Mouse (Mus musculus) CH12.LX (cell line): ENCODE data around the gene Rhoa. TPM values are rescaled to one million over a fixed set of nuclear protein-coding genes. Genes with fewer than 3 reads are reported as not detected.
"Not testable (repeated sequence)": the region's sequence is repeated elsewhere in the genome, so short reads cannot be mapped to it uniquely, and the experiment has no call there.

ENCODE experiments used
- DNase-seq: peaks from one replicate; pipeline ENCODE4 v3.0.0-alpha.2; 2013; ENCODE audit errors: extremely low read depth
- H3K27ac ChIP-seq: 2 replicates; pipeline ENCODE4 v1.5.1; 2012; ENCODE audit warnings: low read depth, mild to moderate bottlenecking, control low read depth, moderate library complexity; ENCODE audit not compliant: insufficient read depth
- H3K27me3 ChIP-seq: replicated peaks from 2 replicates; pipeline ENCODE3; 2012; ENCODE audit warnings: inconsistent platforms
- H3K36me3 ChIP-seq, 2 experiments: replicated peaks in 1 of 2; 2 replicates each; pipeline versions ENCODE3 to v1.6.1; 2012; ENCODE audit warnings: inconsistent platforms in 1 of 2, low read length in 1 of 2, mild to moderate bottlenecking in 1 of 2, mixed read lengths in 1 of 2, moderate library complexity in 1 of 2; ENCODE audit not compliant: control insufficient read depth in 1 of 2, insufficient read depth in 1 of 2
- H3K4me1 ChIP-seq, 2 experiments: 2 replicates each; pipeline ENCODE4 v1.6.1; 2012; ENCODE audit warnings: inconsistent platforms in 1 of 2, moderate library complexity in 1 of 2; ENCODE audit not compliant: insufficient read depth in 2 of 2, control insufficient read depth in 1 of 2
- H3K4me2 ChIP-seq: 2 replicates; pipeline ENCODE4 v1.6.1; 2012; ENCODE audit warnings: low read depth, mild to moderate bottlenecking, control low read depth; ENCODE audit not compliant: poor library complexity, insufficient read depth, severe bottlenecking
- H3K4me3 ChIP-seq, 3 experiments: fragments of 150-350 bp in 1 of 3; sonication (generic) in 1 of 3; replicated peaks in 1 of 3; 2 replicates each; pipeline versions ENCODE3 to v1.5.1; 2011 to 2012; ENCODE audit warnings: low read depth in 2 of 3, low read length in 2 of 3, mild to moderate bottlenecking in 2 of 3, moderate library complexity in 2 of 3, control low read depth in 1 of 3, improper control_type of control experiment in 1 of 3, inconsistent platforms in 1 of 3, mixed read lengths in 1 of 3; ENCODE audit not compliant: poor library complexity in 1 of 3
- H3K79me2 ChIP-seq: replicated peaks from 2 replicates; pipeline ENCODE4 v1.6.1; 2012; ENCODE audit warnings: mild to moderate bottlenecking, moderate library complexity; ENCODE audit not compliant: control insufficient read depth, poor library complexity, insufficient read depth, severe bottlenecking; ENCODE audit errors: extremely low read depth
- H3K9ac ChIP-seq: 2 replicates; pipeline ENCODE4 v1.6.1; 2012; ENCODE audit warnings: low read depth, mild to moderate bottlenecking, control low read depth, moderate library complexity; ENCODE audit not compliant: insufficient read depth
- H3K9me3 ChIP-seq: replicated peaks from 2 replicates; pipeline ENCODE3; 2012; ENCODE audit warnings: low read length, inconsistent platforms, mixed read lengths
- BHLHE40 ChIP-seq: IDR thresholded peaks from 2 replicates; pipeline ENCODE4 v1.6.1; 2011; ENCODE audit warnings: mild to moderate bottlenecking, low read depth, low read length, improper control_type of control experiment
- CHD2 ChIP-seq: IDR thresholded peaks from 2 replicates; pipeline ENCODE4 v1.6.1; 2011; ENCODE audit warnings: low read length, improper control_type of control experiment
- CTCF ChIP-seq, 2 experiments: IDR thresholded peaks in 1 of 2; conservative IDR thresholded peaks in 1 of 2; 2 replicates each; pipeline ENCODE4 v1.5.1; 2011 to 2012; ENCODE audit warnings: low read depth in 2 of 2, low read length in 2 of 2, improper control_type of control experiment in 1 of 2, inconsistent platforms in 1 of 2, mild to moderate bottlenecking in 1 of 2, moderate library complexity in 1 of 2
- ELF1 ChIP-seq: IDR thresholded peaks from 2 replicates; pipeline ENCODE4 v1.6.1; 2014; ENCODE audit warnings: low read depth, mild to moderate bottlenecking, inconsistent platforms, low read length, improper control_type of control experiment
- ETS1 ChIP-seq: conservative IDR thresholded peaks from 2 replicates; pipeline ENCODE4 v1.6.1; 2012; ENCODE audit warnings: low read depth, mild to moderate bottlenecking, inconsistent platforms, low read length, improper control_type of control experiment, moderate library complexity
- GABPA ChIP-seq: IDR thresholded peaks from 2 replicates; pipeline ENCODE4 v1.6.1; 2012; ENCODE audit warnings: low read depth, low read length, improper control_type of control experiment, inconsistent platforms; ENCODE audit not compliant: insufficient replicate concordance
- HCFC1 ChIP-seq: IDR thresholded peaks from 2 replicates; pipeline ENCODE4 v1.6.1; 2012; ENCODE audit warnings: low read depth, mild to moderate bottlenecking, inconsistent platforms, low read length, improper control_type of control experiment
- IRF4 ChIP-seq: IDR thresholded peaks from 2 replicates; pipeline ENCODE4 v1.6.1; 2014; ENCODE audit warnings: low read depth, mild to moderate bottlenecking, inconsistent platforms, low read length, improper control_type of control experiment
- JUND ChIP-seq: conservative IDR thresholded peaks from 2 replicates; pipeline ENCODE4 v1.6.1; 2011; ENCODE audit warnings: low read depth, low read length, improper control_type of control experiment
- KAT2A ChIP-seq: IDR thresholded peaks from 2 replicates; pipeline ENCODE4 v1.6.1; 2012; ENCODE audit warnings: low read length, improper control_type of control experiment, inconsistent platforms; ENCODE audit not compliant: insufficient replicate concordance
- MAX ChIP-seq: IDR thresholded peaks from 2 replicates; pipeline ENCODE4 v1.6.1; 2011; ENCODE audit warnings: low read length, improper control_type of control experiment
- MYC ChIP-seq: IDR thresholded peaks from 2 replicates; pipeline ENCODE4 v1.6.1; 2011; ENCODE audit warnings: low read depth, mild to moderate bottlenecking, improper control_type of control experiment, low read length
- NELFE ChIP-seq: IDR thresholded peaks from 2 replicates; pipeline ENCODE4 v1.6.1; 2011; ENCODE audit warnings: low read depth, low read length, improper control_type of control experiment
- NRF1 ChIP-seq: IDR thresholded peaks from 2 replicates; pipeline ENCODE4 v1.6.1; 2014; ENCODE audit warnings: low read depth, mild to moderate bottlenecking, inconsistent platforms, low read length, improper control_type of control experiment, moderate library complexity
- POLR2A ChIP-seq: IDR thresholded peaks from 2 replicates; pipeline ENCODE4 v1.6.1; 2011; ENCODE audit warnings: low read depth, mild to moderate bottlenecking, improper control_type of control experiment, low read length
- SIN3A ChIP-seq: IDR thresholded peaks from 2 replicates; pipeline ENCODE4 v1.6.1; 2012; ENCODE audit warnings: low read length, improper control_type of control experiment, inconsistent platforms
- TBP ChIP-seq: conservative IDR thresholded peaks from 2 replicates; pipeline ENCODE4 v1.6.1; 2011; ENCODE audit warnings: low read depth, low read length, improper control_type of control experiment
- TCF12 ChIP-seq: IDR thresholded peaks from 2 replicates; pipeline ENCODE4 v1.6.1; 2014; ENCODE audit warnings: low read depth, mild to moderate bottlenecking, inconsistent platforms, low read length, improper control_type of control experiment
- ZNF384 ChIP-seq: IDR thresholded peaks from 2 replicates; pipeline ENCODE4 v1.6.1; 2012; ENCODE audit warnings: low read depth, low read length, improper control_type of control experiment, inconsistent platforms
- dilution Hi-C: fragments of 300-500 bp; cut with MboI; formaldehyde crosslinking; loops from 2 replicates; pipeline ENCODE4 v1.14.3; 2020; ENCODE audit warnings: low sequenced_read_pairs; ENCODE audit not compliant: extremely low pct_unique_long_range_greater_than_20kb, extremely low pct_ligation_motif_present
- in situ Hi-C: fragments of 300-500 bp; cut with MboI; formaldehyde crosslinking; loops from 3 replicates; pipeline ENCODE4 v1.14.3; 2019; ENCODE audit warnings: low sequenced_read_pairs, low pct_ligation_motif_present, low pct_unique_long_range_greater_than_20kb, mixed read lengths
- polyA plus RNA-seq: library from polyadenylated mRNA; unstranded; fragments of >175 nt; gene quantifications from 2 replicates; pipeline ENCODE4 v1.2.1, GENCODE M21; 2012; ENCODE audit warnings: low read depth; ENCODE audit not compliant: insufficient read length
- total RNA-seq, 2 experiments: library from RNA; depleted of rRNA; stranded (reverse); fragments of 300-350 nt in 1 of 2; fragments of >200 nt in 1 of 2; gene quantifications; 2 replicates each; pipeline ENCODE4 v1.2.3; 2012 to 2014

Gene Rhoa
- total and polyA plus RNA-seq, 3 experiments = 84.0 to 308 (median 243) TPM

DNA sequence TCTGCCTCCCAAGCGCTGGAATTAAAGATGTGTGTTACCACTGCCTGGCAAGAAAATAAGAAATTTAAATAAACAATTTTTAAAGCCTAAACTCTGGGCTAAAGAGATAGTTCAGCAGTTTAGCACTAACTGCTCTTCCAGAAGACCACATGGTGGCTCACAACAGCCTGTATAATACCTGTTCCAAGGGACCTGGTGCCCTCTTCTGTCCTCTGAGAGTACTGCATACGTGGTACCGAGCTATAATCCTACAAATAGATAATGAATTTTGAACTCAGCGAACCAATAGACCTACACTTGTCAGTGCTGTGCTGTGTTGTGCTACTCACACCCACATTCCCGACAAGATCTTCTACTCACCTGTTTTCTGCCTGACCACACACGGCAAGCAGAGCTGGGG is 21.5 kb upstream of the Rhoa start (continued):
- no peak for TF ChIP-seq BHLHE40
- TF ChIP-seq GABPA = no peak

DNA sequence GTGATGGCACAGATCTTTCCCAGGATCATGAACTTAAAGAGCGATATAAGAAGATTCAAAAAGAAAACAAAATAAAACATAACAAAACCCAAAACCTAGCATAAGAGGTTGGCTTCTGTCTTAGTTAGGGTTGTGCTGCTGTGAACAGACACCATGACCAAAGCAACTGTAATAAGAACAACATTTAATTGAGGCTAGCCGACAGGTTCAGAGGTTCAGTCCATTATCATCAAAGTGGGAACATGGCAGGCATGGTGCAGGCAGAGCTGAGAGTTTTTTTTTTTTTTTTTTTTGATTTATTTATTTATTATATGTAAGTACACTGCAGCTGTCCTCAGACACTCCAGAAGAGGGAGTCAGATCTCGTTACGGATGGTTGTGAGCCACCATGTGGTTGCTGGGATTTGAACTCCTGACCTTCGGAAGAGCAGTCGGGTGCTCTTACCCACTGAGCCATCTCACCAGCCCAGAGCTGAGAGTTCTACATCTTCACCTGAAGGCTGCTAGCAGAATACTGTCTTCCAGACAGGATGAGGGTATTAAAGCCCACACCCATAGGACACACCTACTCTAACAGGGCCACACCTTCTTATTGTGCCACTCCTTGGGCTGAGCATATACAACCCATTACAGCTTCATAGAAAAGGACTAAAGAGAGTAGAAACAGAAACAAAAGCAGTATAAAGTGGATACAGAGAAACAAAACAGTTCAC is 18.2 kb upstream of the Rhoa start:
- dilution Hi-C loops, H3K27me3 ChIP-seq, H3K4me2 ChIP-seq, H3K9ac ChIP-seq, H3K36me3 ChIP-seq, H3K4me3 ChIP-seq, DNase-seq, H3K9me3 ChIP-seq, H3K79me2 ChIP-seq, H3K27ac ChIP-seq: not testable (repeated sequence)
- in situ Hi-C loops = loop anchor here (10.0 kb wide), 1 partner anchor 183 kb away; no protein-coding TSS in a partner anchor
- 0 out of 2 replicates have a peak, but pooled peaks have one; percentile 43 for TF ChIP-seq TBP
- peaks cover 4 to 11% of the 10 kb centered on the region in 2 experiments; a peak in 3 of 4 replicates for H3K4me1 ChIP-seq

DNA sequence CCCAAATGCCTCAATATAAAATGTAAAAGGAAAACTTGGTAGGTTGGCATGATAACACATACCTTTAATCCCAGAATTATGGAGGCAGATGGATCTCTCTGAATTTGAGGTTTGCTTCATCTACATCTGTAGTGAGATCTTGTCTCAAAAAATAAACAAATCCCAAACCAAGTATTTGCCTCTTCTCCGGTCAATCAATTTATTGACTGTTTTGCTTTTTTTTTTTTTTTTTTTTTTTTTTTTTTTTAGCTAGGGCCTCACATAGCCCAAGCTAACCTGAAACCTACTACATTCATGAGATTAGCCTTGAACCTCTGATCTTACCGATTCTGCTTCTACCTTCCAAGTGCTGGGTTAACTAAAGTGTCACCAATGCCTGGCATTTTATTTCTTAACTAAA is 16.6 kb upstream of the Rhoa start:
- dilution Hi-C loops (no loop called here), in situ Hi-C loops (loop anchor here (10.0 kb wide), 1 partner anchor 185 kb away; no protein-coding TSS in a partner anchor)
- Histone ChIP-seq H3K79me2 (no peaks in the 10 kb centered on the region), H3K27ac (no peak overlapping the region), H3K9me3 (no peaks in the 10 kb centered on the region), H3K4me2 (no peak overlapping the region), H3K27me3 (no peaks in the 10 kb centered on the region), H3K4me3 (peak overlapping the region in 1 of 3 experiments; percentile 77), H3K9ac (peak overlapping the region; percentile 82; the same call in 1 of the 2 replicates), H3K36me3 (peaks cover 0 to 11% of the 10 kb centered on the region in 2 experiments), H3K4me1 (peaks cover 4 to 11% of the 10 kb centered on the region in 2 experiments; a peak in 3 of 4 replicates)
- TF ChIP-seq ETS1 = no peak
- peak; percentile 67 for TF ChIP-seq ZNF384
- TF ChIP-seq CTCF (conservative IDR thresholded peaks at IDR 0.05 in 1 of 2, IDR thresholded peaks at IDR 0.05 in 1 of 2; ENCODE audit: low read depth in 2 of 2, low read length in 2 of 2) = no peak
- no peak for DNase-seq

DNA sequence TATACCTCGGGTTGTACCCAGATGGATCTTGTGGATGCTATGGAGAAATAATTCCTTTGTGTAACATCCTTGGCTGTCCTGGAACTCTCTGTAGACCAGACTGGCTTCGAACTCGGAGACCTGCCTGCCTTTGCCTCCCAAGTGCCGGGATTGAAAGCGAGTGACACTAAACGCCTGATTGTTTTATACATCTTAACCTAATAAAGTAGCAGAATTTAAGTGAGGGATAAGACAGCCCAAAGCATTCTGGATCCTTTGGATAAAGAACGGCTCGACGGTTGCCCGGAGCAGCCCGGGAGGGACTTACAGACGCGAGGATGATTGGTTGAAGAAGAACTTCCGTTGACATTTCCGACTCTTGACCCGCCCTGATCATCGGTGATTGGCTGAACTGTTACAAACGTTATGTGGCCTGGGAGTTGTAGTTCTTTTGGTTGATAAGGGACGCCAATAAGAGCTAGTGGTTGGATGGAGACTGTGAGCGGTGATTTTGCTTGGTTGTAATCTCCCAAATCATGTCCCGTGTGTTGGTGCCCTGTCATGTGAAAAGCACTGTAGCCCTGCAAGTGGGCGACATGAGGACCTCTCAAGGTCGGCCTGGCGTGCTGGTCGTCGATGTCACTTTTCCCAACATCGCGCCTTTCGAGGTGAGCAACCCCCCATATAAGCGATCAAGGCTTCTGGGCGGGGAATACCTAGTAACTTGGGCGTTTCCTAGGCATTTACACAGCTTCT is 15.7 kb upstream of the Rhoa start, which contains the start of gene Nicn1:
Gene Nicn1, plus strand, starts transcription at position 414 of the 735 bp plus-strand sequence.
- peak; percentile 97 for DNase-seq
- H3K4me3 ChIP-seq = peak within 1 kb of the TSS; percentile 70 to 82 (median 71)
- dilution Hi-C loops (no loop called here), in situ Hi-C loops (no loop called here)
- peaks cover 4 to 11% of the 10 kb centered on the region in 2 experiments; a peak in 3 of 4 replicates for H3K4me1 ChIP-seq
- no peaks in the 10 kb centered on the region for H3K79me2 ChIP-seq
- no peak within 1 kb of the TSS for H3K27ac ChIP-seq
- peaks cover 3 to 19% of the 10 kb centered on the region in 2 experiments for H3K36me3 ChIP-seq
- no peaks in the 10 kb centered on the region for H3K9me3 ChIP-seq
- peak within 1 kb of the TSS; percentile 91 for H3K4me2 ChIP-seq
- H3K27me3 ChIP-seq = no peaks in the 10 kb centered on the region
- peak within 1 kb of the TSS; percentile 82 for H3K9ac ChIP-seq
- peak; percentile 99 for TF ChIP-seq HCFC1
- no peak for TF ChIP-seq ETS1
- TF ChIP-seq KAT2A = peak; percentile 96
- TF ChIP-seq TCF12 = peak; percentile 60
- TF ChIP-seq MYC = no peak
- no peak for TF ChIP-seq ZNF384
- peak; percentile 61 for TF ChIP-seq NRF1
- TF ChIP-seq GABPA = peak; percentile 55; the same call in 1 of the 2 replicates
- TF ChIP-seq SIN3A = peak; percentile 33; the same call in 1 of the 2 replicates
- peak; percentile 86 for TF ChIP-seq POLR2A
- TF ChIP-seq IRF4 = peak; percentile 40; the same call in 1 of the 2 replicates
- TF ChIP-seq BHLHE40 = no peak
- TF ChIP-seq NELFE = peak; percentile 50; the same call in 1 of the 2 replicates
- TF ChIP-seq MAX = peak; percentile 45; the same call in 1 of the 2 replicates
- TF ChIP-seq ELF1 = peak; percentile 71
- peak; percentile 74 for TF ChIP-seq TBP
- TF ChIP-seq JUND = no peak
- TF ChIP-seq CHD2 = peak; percentile 90
